Mouse (Mus musculus) C2C12 (cell line): ENCODE measurements at regions not wholly inside any gene's neighbourhood (a gene's known extent, or its start where the extent isn't known, plus 50 kb on each side); places are given as distances from the start of the nearest gene placed in this dataset.

Experiments
- H3K27me3 ChIP-seq: one replicate; pipeline ENCODE4 v1.6.1; 2011; ENCODE audit not compliant: control insufficient read depth, insufficient read depth, insufficient read length
- H3K36me3 ChIP-seq: one replicate; pipeline ENCODE4 v1.6.1; 2011; ENCODE audit not compliant: control insufficient read depth, insufficient read depth
- H3K4me3 ChIP-seq: one replicate; pipeline ENCODE4 v1.5.1; 2011; ENCODE audit warnings: mild to moderate bottlenecking, control low read depth; ENCODE audit not compliant: poor library complexity, insufficient read depth, severe bottlenecking
- H3K79me2 ChIP-seq: one replicate; pipeline ENCODE4 v1.6.1; 2011; ENCODE audit not compliant: control insufficient read depth, insufficient read depth
- H3K79me3 ChIP-seq: one replicate; pipeline ENCODE4 v1.6.1; 2011; ENCODE audit warnings: low read depth, control low read depth
- H3ac ChIP-seq: one replicate; pipeline ENCODE3; 2011; ENCODE audit warnings: low read depth; ENCODE audit not compliant: control insufficient read depth, insufficient read length
- CEBPB ChIP-seq: IDR thresholded peaks from one replicate; pipeline ENCODE4 v1.6.1; 2011; ENCODE audit warnings: low read depth, mild to moderate bottlenecking, control low read depth, moderate library complexity
- CTCF ChIP-seq: IDR thresholded peaks from one replicate; pipeline ENCODE4 v1.5.1; 2011; ENCODE audit not compliant: control insufficient read depth, insufficient read depth, insufficient read length
- FOSL1 ChIP-seq: IDR thresholded peaks from one replicate; pipeline ENCODE4 v1.8.0; 2011; ENCODE audit warnings: mild to moderate bottlenecking, low read length; ENCODE audit not compliant: poor library complexity, insufficient read depth, severe bottlenecking
- MAX ChIP-seq: IDR thresholded peaks from one replicate; pipeline ENCODE4 v1.6.1; 2011; ENCODE audit warnings: mild to moderate bottlenecking, control low read depth
- MYOD1 ChIP-seq: IDR thresholded peaks from one replicate; pipeline ENCODE4 v1.6.1; 2011; ENCODE audit warnings: low read depth; ENCODE audit not compliant: control insufficient read depth, insufficient read length
- MYOG ChIP-seq: IDR thresholded peaks from one replicate; pipeline ENCODE4 v1.6.1; 2011; ENCODE audit not compliant: control insufficient read depth, insufficient read length; ENCODE audit errors: extremely low read depth
- USF1 ChIP-seq: IDR thresholded peaks from one replicate; pipeline ENCODE4 v1.6.1; 2011; ENCODE audit warnings: low read depth, mild to moderate bottlenecking, control low read depth, moderate library complexity

GRCm38 (mm10) chr12:77140141-77140540 is 97.8 kb upstream of the Fut8 start:
- Histone ChIP-seq H3K36me3 (no peaks in the 10 kb centered on the region), H3K4me3 (no peak overlapping the region), H3K27me3 (no peaks in the 10 kb centered on the region), H3ac (no peak overlapping the region), H3K79me3 (no peaks in the 10 kb centered on the region), H3K79me2 (no peaks in the 10 kb centered on the region)
- no peak for TF ChIP-seq CEBPB
- TF ChIP-seq MYOG: no peak
- no peak for TF ChIP-seq FOSL1
- TF ChIP-seq MAX: no peak

- no peaks in the 10 kb centered on the region for H3K36me3 ChIP-seq
- H3K27me3 ChIP-seq: no peaks in the 10 kb centered on the region
- TF ChIP-seq MYOG (no peak), CTCF (no peak), CEBPB (peak; percentile 96), MAX (no peak)
- H3ac ChIP-seq: no peak overlapping the region
- no peaks in the 10 kb centered on the region for H3K79me2 ChIP-seq
- H3K4me3 ChIP-seq: no peak overlapping the region
- H3K79me3 ChIP-seq: no peaks in the 10 kb centered on the region
These were observed 98.2 kb upstream of the Fut8 start for GRCm38 (mm10) chr12:77139718-77140117.

GRCm38 (mm10) chr12:77138506-77139201 is 99.3 kb upstream of the Fut8 start:
- H3K4me3 ChIP-seq: no peak overlapping the region
- peak overlapping the region; percentile 24 for H3ac ChIP-seq
- H3K36me3 ChIP-seq: no peaks in the 10 kb centered on the region
- H3K27me3 ChIP-seq: no peaks in the 10 kb centered on the region
- H3K79me3 ChIP-seq: no peaks in the 10 kb centered on the region
- TF ChIP-seq MYOG (no peak), CEBPB (peak; percentile 38), USF1 (no peak), CTCF (no peak), MAX (no peak), FOSL1 (peak; percentile 11), MYOD1 (peak; percentile 64)
- H3K79me2 ChIP-seq: no peaks in the 10 kb centered on the region

GRCm38 (mm10) chr12:77137291-77137830 is 100.6 kb upstream of the Fut8 start:
- TF ChIP-seq MYOD1: no peak
- no peak for TF ChIP-seq MYOG
- no peak for TF ChIP-seq CTCF
- TF ChIP-seq USF1: no peak
- TF ChIP-seq FOSL1: no peak
- Histone ChIP-seq H3ac (no peak overlapping the region), H3K4me3 (no peak overlapping the region), H3K27me3 (no peaks in the 10 kb centered on the region), H3K79me3 (no peaks in the 10 kb centered on the region), H3K79me2 (no peaks in the 10 kb centered on the region), H3K36me3 (no peaks in the 10 kb centered on the region)

GRCm38 (mm10) chr12:77135661-77136060 is 102.3 kb upstream of the Fut8 start:
- H3K36me3 ChIP-seq: no peaks in the 10 kb centered on the region
- H3K27me3 ChIP-seq: no peaks in the 10 kb centered on the region
- TF ChIP-seq CEBPB (no peak), MYOD1 (no peak), FOSL1 (no peak), USF1 (no peak), MYOG (no peak), MAX (no peak), CTCF (no peak)
- H3K79me3 ChIP-seq: no peaks in the 10 kb centered on the region
- H3K4me3 ChIP-seq: no peak overlapping the region
- no peaks in the 10 kb centered on the region for H3K79me2 ChIP-seq
- no peak overlapping the region for H3ac ChIP-seq

- TF ChIP-seq MYOD1 (no peak), MAX (no peak), CTCF (no peak), MYOG (no peak), FOSL1 (no peak), USF1 (no peak), CEBPB (no peak)
- H3K79me2 ChIP-seq: no peaks in the 10 kb centered on the region
- H3K36me3 ChIP-seq: no peaks in the 10 kb centered on the region
- no peak overlapping the region for H3K4me3 ChIP-seq
- no peaks in the 10 kb centered on the region for H3K27me3 ChIP-seq
- H3K79me3 ChIP-seq: no peaks in the 10 kb centered on the region
- no peak overlapping the region for H3ac ChIP-seq
These were observed 102.9 kb upstream of the Fut8 start for GRCm38 (mm10) chr12:77135067-77135466.
